Mouse (Mus musculus): ENCODE measurements at regions not wholly inside any gene's neighbourhood (a gene's known extent, or its start where the extent isn't known, plus 50 kb on each side); places are given as distances from the start of the nearest gene placed in this dataset.
A peak's percentile ranks its signal among the peaks of the same experiment; 100 is the strongest.

DNA sequence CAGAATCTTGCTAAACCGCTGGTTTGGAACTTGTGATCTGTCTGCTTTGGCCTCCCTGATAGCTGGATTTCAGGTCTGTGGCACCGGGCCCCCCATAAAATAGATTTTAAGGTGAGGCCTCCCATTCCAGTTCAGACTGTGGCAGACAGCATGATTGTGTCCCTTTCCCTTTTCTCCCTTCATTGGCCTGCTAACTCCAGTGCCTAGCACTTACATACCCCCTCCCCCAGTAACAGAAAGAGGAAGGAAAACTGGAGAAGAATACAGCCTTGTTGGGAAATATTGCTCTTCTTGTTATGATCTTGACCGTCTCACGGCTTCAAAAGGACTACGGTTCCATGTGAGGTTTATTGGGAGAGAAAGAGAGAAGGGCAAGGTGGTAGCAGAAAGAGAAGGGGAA lies 99.7 kb upstream of the Lgalsl start:
- no peaks in the 10 kb centered on the region for H3K36me3 ChIP-seq
- H3K9me3 ChIP-seq, result no peaks in the 10 kb centered on the region
- no peaks in the 10 kb centered on the region for H3K27me3 ChIP-seq
- no peak overlapping the region for H3K9ac ChIP-seq
- H3K4me1 ChIP-seq, result no peaks in the 10 kb centered on the region
- no peak for ATAC-seq (ENCODE audit: borderline replicate concordance, extremely low read depth, low FRiP score, low TSS enrichment)
- no peak overlapping the region for H3K27ac ChIP-seq
- no peak overlapping the region for H3K4me2 ChIP-seq
- WGBS, result 87% methylated on average over 5 of the region's 5 CpGs
- H3K4me3 ChIP-seq, result no peak overlapping the region

DNA sequence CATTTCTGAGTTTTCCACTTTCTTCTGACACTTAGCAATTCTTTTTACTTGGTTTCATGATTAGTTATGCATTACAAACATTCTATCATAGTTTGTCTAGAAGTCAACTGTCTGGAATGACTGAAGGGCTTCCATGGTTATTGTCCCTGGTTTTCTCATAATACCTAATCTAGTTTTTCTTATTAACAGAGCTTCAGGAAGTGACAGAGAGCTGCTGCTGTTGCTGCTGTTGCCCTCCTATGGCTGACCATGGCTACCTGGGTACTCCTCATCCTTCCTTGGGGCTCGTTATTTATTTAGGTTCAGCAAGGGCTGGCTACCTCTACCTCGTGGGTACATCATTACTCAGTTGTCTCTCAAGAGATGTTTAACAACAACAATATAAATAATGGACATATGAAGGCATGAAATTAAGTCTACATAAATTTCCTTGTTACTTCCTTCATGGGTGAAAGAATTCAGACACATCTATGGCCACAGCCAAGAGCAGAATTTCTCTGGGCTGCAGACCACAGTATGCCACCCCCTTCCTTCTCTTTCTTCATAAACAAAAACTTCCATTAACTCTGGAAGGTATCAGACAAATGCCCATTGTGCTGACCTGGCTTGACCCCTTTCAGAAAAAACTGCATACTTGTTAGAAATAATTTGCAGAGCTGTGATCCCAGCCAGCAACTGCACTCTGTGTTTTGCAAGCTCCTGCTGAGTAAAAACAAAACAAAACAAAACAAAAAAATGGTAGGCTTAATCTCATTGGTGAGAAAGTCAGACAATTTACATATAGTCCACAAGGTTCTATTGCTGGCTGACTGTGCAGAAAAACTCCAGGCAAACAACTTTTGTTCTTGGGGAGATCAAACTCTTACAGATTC lies 103.6 kb upstream of the Lgalsl start:
- WGBS, result 27% methylated on average over 2 of the region's 2 CpGs
- Histone ChIP-seq H3K4me3 (no peak overlapping the region), H3K9ac (no peak overlapping the region), H3K27ac (no peak overlapping the region), H3K36me3 (no peaks in the 10 kb centered on the region), H3K4me2 (no peak overlapping the region), H3K27me3 (no peaks in the 10 kb centered on the region), H3K4me1 (no peaks in the 10 kb centered on the region), H3K9me3 (no peaks in the 10 kb centered on the region)
- ATAC-seq (ENCODE audit: borderline replicate concordance, extremely low read depth, low FRiP score, low TSS enrichment), result no peak

- Histone ChIP-seq H3K4me2 (no peak overlapping the region), H3K4me1 (no peaks in the 10 kb centered on the region), H3K27ac (no peak overlapping the region), H3K9me3 (no peaks in the 10 kb centered on the region), H3K9ac (no peak overlapping the region), H3K4me3 (no peak overlapping the region), H3K27me3 (no peaks in the 10 kb centered on the region), H3K36me3 (no peaks in the 10 kb centered on the region)
- ATAC-seq (ENCODE audit: borderline replicate concordance, extremely low read depth, low FRiP score, low TSS enrichment), result no peak
Measured at GRCm38 (mm10) chr11:20935063-20935370, 104.2 kb upstream of the Lgalsl start.

DNA sequence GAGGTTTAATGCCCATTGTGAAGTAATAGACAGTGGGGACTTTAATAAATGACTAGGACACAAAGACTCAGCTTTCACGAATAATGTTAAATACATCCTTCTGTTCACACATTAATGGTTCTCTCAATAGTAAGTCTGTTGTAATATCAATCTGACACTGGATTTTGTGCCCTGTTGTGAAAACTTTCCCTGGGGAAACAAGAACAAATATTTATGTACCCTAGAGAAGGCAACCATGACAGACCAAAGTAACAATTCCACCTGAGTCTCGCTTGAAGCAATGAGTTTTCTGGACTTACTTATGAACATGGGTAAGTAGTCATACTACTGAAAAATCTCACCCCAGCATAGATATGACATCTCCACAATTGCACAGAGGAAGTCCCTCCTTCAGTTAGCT lies 105.1 kb upstream of the Lgalsl start:
- H3K27me3 ChIP-seq, result no peaks in the 10 kb centered on the region
- 87% methylated on average over 2 of the region's 2 CpGs for WGBS
- H3K4me1 ChIP-seq, result no peaks in the 10 kb centered on the region
- no peak overlapping the region for H3K9ac ChIP-seq
- no peaks in the 10 kb centered on the region for H3K9me3 ChIP-seq
- no peaks in the 10 kb centered on the region for H3K36me3 ChIP-seq
- no peak for ATAC-seq (ENCODE audit: borderline replicate concordance, extremely low read depth, low FRiP score, low TSS enrichment)
- H3K4me2 ChIP-seq, result no peak overlapping the region
- no peak overlapping the region for H3K4me3 ChIP-seq
- no peak overlapping the region for H3K27ac ChIP-seq

GRCm38 (mm10) chr11:20936996-20937395 lies 106.1 kb upstream of the Lgalsl start:
- Histone ChIP-seq H3K4me2 (no peak overlapping the region), H3K4me3 (no peak overlapping the region), H3K36me3 (no peaks in the 10 kb centered on the region), H3K27me3 (no peaks in the 10 kb centered on the region), H3K27ac (no peak overlapping the region), H3K4me1 (no peaks in the 10 kb centered on the region), H3K9ac (no peak overlapping the region), H3K9me3 (no peaks in the 10 kb centered on the region)
- WGBS, result 41% methylated on average over 1 of the region's 1 CpGs
- no peak for ATAC-seq (ENCODE audit: borderline replicate concordance, extremely low read depth, low FRiP score, low TSS enrichment)

DNA sequence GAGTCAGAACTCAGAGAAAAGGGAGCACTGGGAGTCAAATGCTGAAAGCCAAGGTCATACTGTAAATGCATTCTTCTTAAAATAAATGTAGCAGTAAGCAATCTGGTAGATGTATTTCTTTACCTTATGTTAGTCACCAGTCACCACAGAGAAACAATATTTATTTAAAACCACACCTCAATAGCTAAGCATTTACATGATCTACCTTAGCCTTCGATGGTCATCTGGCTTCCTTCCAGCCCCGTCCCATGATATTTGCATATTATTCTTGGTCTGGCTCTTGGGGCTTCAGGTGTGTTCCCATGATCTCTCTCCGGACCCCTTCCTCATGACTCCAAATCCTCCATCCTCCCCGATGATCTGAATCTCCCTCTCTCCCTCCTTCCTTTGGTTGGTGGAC lies 107.1 kb upstream of the Lgalsl start:
- no peaks in the 10 kb centered on the region for H3K9me3 ChIP-seq
- no peaks in the 10 kb centered on the region for H3K4me1 ChIP-seq
- no peak overlapping the region for H3K4me2 ChIP-seq
- no peak overlapping the region for H3K4me3 ChIP-seq
- ATAC-seq (ENCODE audit: borderline replicate concordance, extremely low read depth, low FRiP score, low TSS enrichment), result no peak
- no peaks in the 10 kb centered on the region for H3K36me3 ChIP-seq
- no peak overlapping the region for H3K27ac ChIP-seq
- H3K27me3 ChIP-seq, result no peaks in the 10 kb centered on the region
- H3K9ac ChIP-seq, result no peak overlapping the region
- WGBS, result 75% methylated on average over 4 of the region's 4 CpGs

DNA sequence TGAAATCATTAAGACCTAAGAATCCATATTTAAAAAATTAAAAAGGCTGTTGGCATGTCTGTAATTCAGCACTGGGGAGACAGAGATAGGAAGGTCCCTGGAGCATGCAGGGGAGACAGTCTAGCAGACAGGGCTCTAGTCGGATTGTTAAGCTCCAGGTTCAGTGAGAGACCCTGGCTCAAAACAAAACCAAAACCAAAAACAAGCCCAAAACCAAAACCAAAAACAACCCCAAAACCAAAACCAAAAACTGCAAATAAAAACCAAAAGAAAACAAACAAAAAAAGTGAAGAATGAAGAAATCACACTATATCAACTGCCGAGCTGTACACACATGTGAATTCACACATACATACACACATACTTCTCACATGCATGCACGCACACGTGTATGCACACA lies 108.8 kb upstream of the Lgalsl start:
- no peak for ATAC-seq (ENCODE audit: borderline replicate concordance, extremely low read depth, low FRiP score, low TSS enrichment)
- Histone ChIP-seq H3K4me3 (no peak overlapping the region), H3K27me3 (no peaks in the 10 kb centered on the region), H3K9me3 (no peaks in the 10 kb centered on the region), H3K9ac (no peak overlapping the region), H3K4me2 (no peak overlapping the region), H3K27ac (no peak overlapping the region), H3K36me3 (no peaks in the 10 kb centered on the region), H3K4me1 (no peaks in the 10 kb centered on the region)
- 78% methylated on average over 4 of the region's 4 CpGs for WGBS

GRCm38 (mm10) chr11:20941546-20941945 lies 110.7 kb upstream of the Lgalsl start:
- no peak for ATAC-seq (ENCODE audit: borderline replicate concordance, extremely low read depth, low FRiP score, low TSS enrichment)
- Histone ChIP-seq H3K27me3 (no peaks in the 10 kb centered on the region), H3K36me3 (no peaks in the 10 kb centered on the region), H3K9me3 (no peaks in the 10 kb centered on the region), H3K27ac (no peak overlapping the region), H3K4me2 (no peak overlapping the region), H3K4me3 (no peak overlapping the region), H3K9ac (no peak overlapping the region), H3K4me1 (no peaks in the 10 kb centered on the region)
- WGBS, result 50% methylated on average over 4 of the region's 4 CpGs

DNA sequence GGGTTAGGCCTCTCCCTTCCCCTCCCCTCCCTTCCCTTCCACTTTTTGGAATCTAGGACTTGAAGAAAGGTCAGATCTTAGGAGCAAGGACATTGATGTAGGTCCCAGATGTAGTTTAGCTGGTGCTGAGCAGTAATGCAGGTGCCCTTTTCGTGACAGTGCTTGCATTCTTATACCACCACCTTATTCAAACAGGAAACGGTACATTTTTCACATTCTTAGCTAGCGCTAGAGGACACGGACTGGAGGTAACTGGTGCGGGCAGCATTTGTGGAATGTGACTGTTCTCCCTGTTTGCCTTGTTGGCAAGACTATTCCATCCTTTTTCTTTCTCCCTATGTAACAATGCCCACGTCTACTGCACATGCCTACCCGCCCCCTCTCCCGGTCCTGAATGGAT lies 124.7 kb upstream of the Lgalsl start:
- Histone ChIP-seq H3K4me1 (peaks cover 50% of the 10 kb centered on the region), H3K4me2 (0 out of 2 replicates have a peak overlapping the region, but pooled peaks have one; percentile 13), H3K27me3 (no peaks in the 10 kb centered on the region), H3K9ac (no peak overlapping the region), H3K9me3 (no peaks in the 10 kb centered on the region), H3K27ac (peak overlapping the region; percentile 85), H3K4me3 (no peak overlapping the region), H3K36me3 (no peaks in the 10 kb centered on the region)
- WGBS, result 41% methylated on average over 8 of the region's 8 CpGs
- peak; percentile 58; the same call in 1 of the 2 replicates for ATAC-seq (ENCODE audit: borderline replicate concordance, extremely low read depth, low FRiP score, low TSS enrichment)

DNA sequence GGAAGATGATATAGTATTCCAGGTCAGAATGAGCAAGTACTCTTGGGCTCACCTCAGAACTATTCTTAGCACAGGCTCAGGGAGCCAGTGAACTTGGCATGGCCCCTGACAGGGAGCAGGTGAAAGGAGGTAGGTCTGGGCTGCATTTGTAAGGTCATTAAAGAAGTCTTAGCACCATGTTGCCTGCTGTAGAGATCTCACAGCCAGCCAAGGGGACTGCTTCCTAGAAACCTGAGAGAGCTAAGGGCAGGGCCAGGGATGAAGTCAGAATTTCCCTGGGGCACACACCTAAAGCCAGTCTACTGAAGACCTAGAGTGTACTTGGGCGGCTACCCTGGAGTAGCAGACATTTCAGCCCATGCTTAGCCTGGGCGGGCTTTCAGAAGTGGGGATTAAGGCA lies 126.9 kb upstream of the Lgalsl start:
- Histone ChIP-seq H3K4me1 (peaks cover 54% of the 10 kb centered on the region), H3K27me3 (no peaks in the 10 kb centered on the region), H3K9me3 (no peaks in the 10 kb centered on the region), H3K4me2 (peak overlapping the region; percentile 24; the same call in 1 of the 2 replicates), H3K27ac (peak overlapping the region; percentile 93), H3K36me3 (no peaks in the 10 kb centered on the region), H3K4me3 (no peak overlapping the region), H3K9ac (no peak overlapping the region)
- ATAC-seq (ENCODE audit: borderline replicate concordance, extremely low read depth, low FRiP score, low TSS enrichment), result 0 out of 2 replicates have a peak, but pooled peaks have one; percentile 28
- 16% methylated on average over 2 of the region's 2 CpGs for WGBS

DNA sequence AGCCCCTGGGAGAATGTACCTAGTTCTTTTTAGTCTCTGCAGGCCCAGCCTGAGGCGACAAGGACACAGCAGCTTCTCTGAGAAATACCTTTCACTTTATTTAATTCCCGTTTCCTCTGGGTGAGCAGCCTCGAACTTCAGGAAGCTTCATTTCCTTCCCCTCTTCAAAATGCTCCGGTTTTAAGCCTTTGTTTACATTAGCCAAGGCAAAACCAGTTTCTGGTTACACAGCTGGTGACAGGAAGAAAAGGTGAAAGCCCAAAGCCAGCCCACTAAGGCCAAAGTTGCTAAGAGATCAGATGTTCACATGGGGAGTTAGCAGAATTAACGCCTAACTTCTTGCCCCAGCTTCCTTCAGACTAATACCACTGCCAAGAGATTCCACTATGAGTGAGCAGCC lies 127.4 kb upstream of the Lgalsl start:
- H3K4me2 ChIP-seq, result peak overlapping the region; percentile 24; the same call in 1 of the 2 replicates
- no peak overlapping the region for H3K9ac ChIP-seq
- no peak overlapping the region for H3K4me3 ChIP-seq
- H3K27ac ChIP-seq, result peak overlapping the region; percentile 93
- H3K27me3 ChIP-seq, result no peaks in the 10 kb centered on the region
- no peaks in the 10 kb centered on the region for H3K36me3 ChIP-seq
- peaks cover 54% of the 10 kb centered on the region for H3K4me1 ChIP-seq
- ATAC-seq (ENCODE audit: borderline replicate concordance, extremely low read depth, low FRiP score, low TSS enrichment), result peak; percentile 50
- no peaks in the 10 kb centered on the region for H3K9me3 ChIP-seq
- WGBS, result 5% methylated on average over 5 of the region's 5 CpGs

- Histone ChIP-seq H3K4me1 (peaks cover 46% of the 10 kb centered on the region), H3K4me3 (no peak overlapping the region)
Measured at GRCm38 (mm10) chr11:20960066-20960465, 129.2 kb upstream of the Lgalsl start.

More at GRCm38 (mm10) chr11:20960066-20960465, 129.2 kb upstream of the Lgalsl start:
- no peaks in the 10 kb centered on the region for H3K36me3 ChIP-seq
- ATAC-seq (ENCODE audit: borderline replicate concordance, extremely low read depth, low FRiP score, low TSS enrichment), result no peak
- H3K4me2 ChIP-seq, result no peak overlapping the region
- H3K27ac ChIP-seq, result no peak overlapping the region
- no peaks in the 10 kb centered on the region for H3K27me3 ChIP-seq
- no peak overlapping the region for H3K9ac ChIP-seq
- 82% methylated on average over 2 of the region's 2 CpGs for WGBS
- H3K9me3 ChIP-seq, result no peaks in the 10 kb centered on the region

All from lung, embryonic 15.5 days (tissue).